Mouse (Mus musculus): ENCODE measurements around the gene Ptpn22. TPM values are rescaled to one million over a fixed set of nuclear protein-coding genes. Genes with fewer than 3 reads are reported as not detected.
"Not testable (repeated sequence)": the region's sequence is repeated elsewhere in the genome, so short reads cannot be mapped to it uniquely, and the experiment has no call there.

The Ptpn22 gene
- 1 to 10 TPM; 1.4 to 1.7 TPM for total RNA-seq (2021)
- long read RNA-seq, experiment 1, result 0 reads
- long read RNA-seq, experiment 2, result 0 reads

GRCm38 (mm10) chr3:103858881-103859801 lies at the start of gene Ptpn22:
Gene Ptpn22 (plus strand): TSS chr3:103859795.
- DNase-seq, result no peak

- DNase-seq, result no peak
Measured at GRCm38 (mm10) chr3:103809799-103810150, 49.8 kb upstream of the Ptpn22 start.

GRCm38 (mm10) chr3:103810967-103811366 lies 48.6 kb upstream of the Ptpn22 start:
- no peak for DNase-seq

- DNase-seq, result no peak
Measured at GRCm38 (mm10) chr3:103827548-103827947, 32.0 kb upstream of the Ptpn22 start.

GRCm38 (mm10) chr3:103829036-103829435 lies 30.6 kb upstream of the Ptpn22 start:
- no peak for DNase-seq

- not testable (repeated sequence) for DNase-seq
Measured at GRCm38 (mm10) chr3:103830681-103831080, 28.9 kb upstream of the Ptpn22 start.

- no peak for DNase-seq
Measured at GRCm38 (mm10) chr3:103831146-103831545, 28.4 kb upstream of the Ptpn22 start.

GRCm38 (mm10) chr3:103832426-103832825 lies 27.2 kb upstream of the Ptpn22 start, which contains the start of gene Bcl2l15:
Gene Bcl2l15 (plus strand): TSS chr3:103832601.
- DNase-seq, result no peak

- no peak for DNase-seq
Measured at GRCm38 (mm10) chr3:103834001-103834400, 25.6 kb upstream of the Ptpn22 start.

- DNase-seq, result no peak
Measured at GRCm38 (mm10) chr3:103835272-103835950, 24.2 kb upstream of the Ptpn22 start.

- DNase-seq, result no peak
Measured at GRCm38 (mm10) chr3:103835951-103836310, 23.7 kb upstream of the Ptpn22 start.

- no peak for DNase-seq
Measured at GRCm38 (mm10) chr3:103836453-103836852, 23.1 kb upstream of the Ptpn22 start.

- DNase-seq, result no peak
Measured at GRCm38 (mm10) chr3:103839711-103840110, 19.9 kb upstream of the Ptpn22 start.

- DNase-seq, result not testable (repeated sequence)
Measured at GRCm38 (mm10) chr3:103840195-103840594, 19.4 kb upstream of the Ptpn22 start.

- not testable (repeated sequence) for DNase-seq
Measured at GRCm38 (mm10) chr3:103840946-103841345, 18.6 kb upstream of the Ptpn22 start.

GRCm38 (mm10) chr3:103850644-103851363 lies 8.8 kb upstream of the Ptpn22 start:
- DNase-seq, result no peak

GRCm38 (mm10) chr3:103851481-103851880 lies 8.1 kb upstream of the Ptpn22 start:
- no peak for DNase-seq

GRCm38 (mm10) chr3:103851882-103852281 lies 7.7 kb upstream of the Ptpn22 start:
- no peak for DNase-seq

- DNase-seq, result peak; percentile 45 to 63
Measured at GRCm38 (mm10) chr3:103852565-103853299, 6.9 kb upstream of the Ptpn22 start.

GRCm38 (mm10) chr3:103853804-103854203 lies 5.8 kb upstream of the Ptpn22 start:
- DNase-seq, result peak in 1 of 2 experiments; percentile 30

GRCm38 (mm10) chr3:103857036-103857805 lies 2.4 kb upstream of the Ptpn22 start:
- DNase-seq, result no peak

All from adrenal gland, postnatal 36 days (tissue).